Mouse (Mus musculus) activated CD4-positive, CD25-positive, alpha-beta regulatory T cell, adult 4 months (primary cell): ENCODE data around the gene Ttyh1. TPM values are rescaled to one million over a fixed set of nuclear protein-coding genes. Genes with fewer than 3 reads are reported as not detected.

ENCODE experiments used
- ATAC-seq: one replicate; pipeline ENCODE4 v1.8.0; 2017
- polyA plus RNA-seq, 2 experiments: library from polyadenylated mRNA; unstranded; fragments of 100-300 nt; shearing (Covaris generic); gene quantifications; one replicate each; pipeline ENCODE4 v1.2.1; 2017

Gene Ttyh1
- polyA plus RNA-seq, 2 experiments from 2014 or later = 0.45 to 0.53 TPM

- ATAC-seq = no peak
Observed at GRCm38 (mm10) chr7:4123732-4124131, 4.5 kb downstream of the Ttyh1 start.

GRCm38 (mm10) chr7:4124315-4124759 lies 5.1 kb downstream of the Ttyh1 start:
- ATAC-seq = peak; percentile 95

GRCm38 (mm10) chr7:4124856-4125255 lies 5.6 kb downstream of the Ttyh1 start:
- ATAC-seq = no peak

- no peak for ATAC-seq
Observed at GRCm38 (mm10) chr7:4125306-4125705, 6.1 kb downstream of the Ttyh1 start.

- no peak for ATAC-seq
Observed at GRCm38 (mm10) chr7:4126992-4127785, 8.0 kb downstream of the Ttyh1 start.

GRCm38 (mm10) chr7:4127894-4128293 lies 8.7 kb downstream of the Ttyh1 start:
- no peak for ATAC-seq

GRCm38 (mm10) chr7:4128860-4129259 lies 9.7 kb downstream of the Ttyh1 start:
- no peak for ATAC-seq

GRCm38 (mm10) chr7:4130686-4131452 lies 11.7 kb downstream of the Ttyh1 start:
- ATAC-seq = peak; percentile 78

GRCm38 (mm10) chr7:4131964-4132363 lies 12.8 kb downstream of the Ttyh1 start:
- no peak for ATAC-seq

GRCm38 (mm10) chr7:4132581-4132980 lies 13.4 kb downstream of the Ttyh1 start:
- ATAC-seq = no peak

GRCm38 (mm10) chr7:4132998-4133397 lies 13.8 kb downstream of the Ttyh1 start:
- ATAC-seq = no peak

GRCm38 (mm10) chr7:4134911-4135310 lies 15.7 kb downstream of the Ttyh1 start:
- no peak for ATAC-seq

GRCm38 (mm10) chr7:4136404-4136770 lies 17.2 kb downstream of the Ttyh1 start:
- no peak for ATAC-seq

- peak; percentile 92 for ATAC-seq
Observed at GRCm38 (mm10) chr7:4136771-4137531, 17.7 kb downstream of the Ttyh1 start, which contains the start of gene Leng8. Gene Leng8 (plus strand): TSS chr7:4137039.

GRCm38 (mm10) chr7:4137746-4138145 lies 18.5 kb downstream of the Ttyh1 start:
- ATAC-seq = no peak

GRCm38 (mm10) chr7:4138181-4138580 lies 19.0 kb downstream of the Ttyh1 start:
- ATAC-seq = no peak

- no peak for ATAC-seq
Observed at GRCm38 (mm10) chr7:4138671-4139070, 19.5 kb downstream of the Ttyh1 start.

GRCm38 (mm10) chr7:4139391-4139790 lies 20.2 kb downstream of the Ttyh1 start:
- ATAC-seq = no peak

GRCm38 (mm10) chr7:4141648-4142325 lies 22.6 kb downstream of the Ttyh1 start:
- ATAC-seq = no peak

GRCm38 (mm10) chr7:4142796-4143445 lies 23.7 kb downstream of the Ttyh1 start:
- no peak for ATAC-seq

GRCm38 (mm10) chr7:4143506-4143905 lies 24.3 kb downstream of the Ttyh1 start:
- ATAC-seq = no peak

GRCm38 (mm10) chr7:4144046-4144445 lies 24.8 kb downstream of the Ttyh1 start:
- no peak for ATAC-seq
